Mouse (Mus musculus): ENCODE results near the gene Slc23a3.

DNA sequence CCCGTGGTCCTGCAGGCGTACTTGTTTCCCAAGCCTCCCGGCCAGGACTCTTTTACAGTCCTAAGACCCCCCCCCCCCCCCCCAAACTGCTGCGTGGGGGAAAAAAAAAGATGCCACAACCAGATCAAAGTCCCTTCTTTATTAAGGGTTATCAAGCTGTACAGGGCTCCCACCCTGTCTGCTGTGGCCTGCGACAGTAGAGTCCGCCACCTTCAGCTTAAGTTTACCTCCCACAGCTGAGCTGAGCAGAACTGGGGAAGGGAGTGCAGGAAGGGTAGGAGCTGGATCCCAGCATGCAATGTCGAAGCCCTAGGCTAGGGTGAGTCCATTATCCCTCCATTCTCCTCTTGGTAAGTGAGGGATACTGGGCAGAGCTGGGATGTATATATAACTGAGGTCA is 47.1 kb upstream of the Slc23a3 start:
- TF ChIP-seq CTCF (IDR thresholded peaks at IDR 0.05; ENCODE audit: insufficient read depth, low read length) (no peak), POLR2A (IDR thresholded peaks at IDR 0.05; ENCODE audit: borderline replicate concordance, extremely low read depth, low read depth, low read length) (no peak)
